Mouse (Mus musculus): ENCODE results near the gene Ccr3.

- TF ChIP-seq CTCF (IDR thresholded peaks at IDR 0.05; ENCODE audit: low read depth) (no peak), EP300 (IDR thresholded peaks at IDR 0.05; ENCODE audit: low read depth) (no peak)
These were observed 31.8 kb downstream of the Ccr3 start for GRCm38 (mm10) chr9:124053532-124053931.

Measured in liver, embryonic 14.5 days (tissue).